Mouse (Mus musculus): ENCODE measurements around the gene Podxl.
"Not testable (repeated sequence)": the region's sequence is repeated elsewhere in the genome, so short reads cannot be mapped to it uniquely, and the experiment has no call there.

Gene Podxl

GRCm38 (mm10) chr6:31564901-31565391 lies 1.2 kb upstream of the Podxl start:
- DNase-seq, result no peak

DNA sequence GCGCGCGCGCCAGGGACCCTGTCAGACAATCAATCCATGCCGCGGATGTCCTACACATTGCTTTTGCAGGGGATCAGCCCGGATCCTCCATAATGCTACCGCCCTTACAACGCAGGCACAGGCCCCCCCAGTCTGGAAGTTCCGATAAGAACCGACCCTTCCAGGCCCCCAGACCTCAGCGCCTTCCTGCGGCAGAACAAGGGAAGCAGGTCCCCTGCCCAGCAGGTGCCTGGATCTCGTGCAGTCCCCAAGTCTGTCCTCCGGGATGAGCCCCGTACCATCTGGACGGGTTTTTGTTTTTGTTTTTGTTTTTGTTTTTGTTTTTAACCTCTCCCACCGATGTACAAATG lies 376 bp upstream of the Podxl start:
- no peak for DNase-seq

GRCm38 (mm10) chr6:31562371-31563080 lies 1.3 kb downstream of the Podxl start:
- DNase-seq, result no peak

DNA sequence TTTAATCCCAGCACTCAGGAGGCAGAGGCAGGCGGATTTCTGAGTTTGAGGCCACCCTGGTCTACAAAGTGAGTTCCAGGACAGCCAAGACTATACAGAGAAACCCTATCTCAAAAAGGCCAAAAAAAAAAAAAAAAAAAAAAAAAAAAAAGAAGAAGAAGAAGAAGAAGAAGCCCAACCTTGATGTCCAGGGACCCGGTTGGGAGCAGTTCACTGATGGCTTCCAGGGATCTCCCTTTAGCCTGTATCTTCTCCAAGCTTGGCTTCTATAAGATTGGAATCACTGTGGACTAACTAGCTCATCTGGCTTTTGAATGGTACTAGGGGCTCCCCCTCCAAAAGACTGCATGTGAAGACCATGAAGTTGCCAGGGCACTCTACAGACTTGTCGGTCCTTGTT lies 1.8 kb downstream of the Podxl start:
- not testable (repeated sequence) for DNase-seq

DNA sequence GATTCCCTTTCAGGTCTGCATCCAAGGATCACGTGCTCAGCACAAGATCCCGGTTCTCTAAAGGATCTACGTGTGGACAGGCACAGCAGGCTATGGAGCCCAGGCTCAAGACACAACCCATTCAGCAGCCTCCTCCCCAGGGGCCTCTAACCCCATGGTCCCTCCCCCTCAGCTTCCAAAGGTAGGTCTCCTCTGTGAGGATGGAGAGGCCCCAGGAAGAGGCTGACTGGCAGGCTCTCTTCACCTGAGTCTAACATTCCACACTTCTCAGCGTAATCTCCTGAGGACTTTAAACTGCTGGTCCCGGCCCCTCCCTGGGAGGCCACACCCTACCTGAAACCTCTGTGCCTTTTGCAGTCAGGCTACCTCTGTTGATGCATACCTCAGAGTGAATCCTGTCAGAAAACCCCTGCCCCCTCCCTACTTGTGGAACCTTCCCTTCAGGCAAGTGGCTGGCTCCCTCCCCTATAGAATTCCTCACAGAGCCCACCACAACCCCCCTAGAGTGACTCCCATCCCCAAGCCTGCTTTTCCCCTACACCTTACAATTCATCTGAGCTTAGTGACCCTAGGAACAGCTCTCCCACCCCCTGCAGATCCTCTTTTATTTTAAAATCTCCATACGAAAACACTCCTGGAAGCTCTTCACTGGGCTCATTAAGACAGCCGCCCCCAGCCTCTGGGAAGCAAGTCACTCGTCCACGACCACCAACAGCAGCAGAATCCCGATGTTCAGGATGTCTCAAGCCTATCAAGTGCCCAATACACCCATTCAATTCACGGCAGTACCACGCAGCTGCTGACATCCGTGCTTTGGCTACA lies 3.4 kb downstream of the Podxl start:
- no peak for DNase-seq

- DNase-seq, result no peak
Observed at GRCm38 (mm10) chr6:31556460-31557100, 7.2 kb downstream of the Podxl start.

- DNase-seq, result no peak
Observed at GRCm38 (mm10) chr6:31550876-31551532, 12.8 kb downstream of the Podxl start.

DNA sequence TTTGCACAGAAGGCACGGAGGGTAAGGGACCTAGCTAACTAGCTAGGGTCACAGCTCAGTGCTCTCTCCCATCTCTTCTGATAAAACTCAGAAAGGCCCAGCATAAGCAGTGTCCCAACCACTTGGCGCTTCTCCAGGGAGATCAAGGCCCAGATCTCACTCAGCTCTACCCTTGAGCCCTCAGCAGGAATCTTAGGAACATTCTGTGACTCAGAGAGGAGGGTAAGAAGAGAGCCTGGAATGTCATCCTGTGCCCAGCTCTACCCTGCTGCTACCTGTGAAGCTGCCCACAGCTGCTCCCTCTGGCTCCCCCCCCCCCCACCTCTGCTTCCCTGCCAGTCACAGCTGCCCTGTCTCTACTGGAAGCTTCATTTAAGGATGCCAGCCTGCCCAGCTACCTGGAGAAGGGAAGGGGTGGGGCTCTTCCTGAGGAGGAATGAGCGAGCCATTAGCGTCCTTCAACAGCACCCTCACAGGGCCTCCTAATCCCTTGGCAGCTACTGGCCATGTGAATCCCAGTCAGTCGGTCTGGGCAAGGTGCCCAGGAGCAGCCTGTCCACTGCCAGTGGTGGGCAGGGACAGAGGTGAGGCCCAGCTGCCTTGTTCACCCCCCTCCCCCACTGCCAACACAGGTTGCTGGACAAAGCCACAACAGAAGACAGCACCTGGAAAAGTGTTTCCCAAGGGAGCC lies 14.3 kb downstream of the Podxl start:
- DNase-seq, result no peak

GRCm38 (mm10) chr6:31544318-31544717 lies 19.5 kb downstream of the Podxl start:
- DNase-seq, result no peak

- no peak for DNase-seq
Observed at GRCm38 (mm10) chr6:31540018-31540417, 23.8 kb downstream of the Podxl start.

- no peak for DNase-seq
Observed at GRCm38 (mm10) chr6:31538112-31538511, 25.7 kb downstream of the Podxl start.

DNA sequence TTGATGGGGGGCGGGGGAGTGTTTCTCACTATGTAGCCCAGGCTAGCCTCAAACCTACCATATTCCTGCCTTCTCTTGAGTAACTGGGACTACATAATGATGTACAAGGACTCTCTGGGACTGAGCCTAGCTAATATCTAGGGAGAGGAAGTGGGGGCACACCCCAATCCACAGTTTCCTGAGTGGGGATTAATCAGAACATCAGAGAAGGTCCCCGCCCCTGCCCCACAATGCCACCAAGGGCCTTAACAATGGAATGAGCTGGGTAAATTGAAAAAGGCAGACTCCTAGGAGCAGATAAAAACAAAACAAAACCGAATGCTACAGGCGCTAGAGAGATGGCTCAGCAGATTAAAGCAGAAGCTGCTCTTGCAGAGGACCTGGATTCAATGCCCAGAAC lies 26.6 kb downstream of the Podxl start:
- DNase-seq, result no peak

DNA sequence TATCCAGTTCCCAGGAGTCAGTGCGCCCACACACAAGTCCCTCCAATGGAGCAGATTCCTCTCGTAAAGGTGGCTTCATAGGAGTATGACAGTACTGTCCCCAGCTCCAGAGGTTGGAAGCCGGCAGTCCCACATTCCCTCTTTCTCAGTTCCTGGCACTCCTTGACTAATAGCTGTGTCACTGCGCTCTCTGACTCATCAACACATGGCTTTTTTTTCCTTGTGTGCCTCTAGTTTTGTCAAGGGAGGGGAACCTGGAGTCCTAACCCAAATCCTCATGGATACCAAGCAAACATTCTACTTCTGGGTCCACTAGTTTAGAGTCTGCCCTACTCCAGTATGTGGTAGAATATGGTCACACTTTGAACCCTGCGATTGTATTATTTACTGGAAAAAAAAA lies 29.1 kb downstream of the Podxl start:
- DNase-seq, result no peak

GRCm38 (mm10) chr6:31531880-31532279 lies 31.9 kb downstream of the Podxl start:
- DNase-seq, result no peak

DNA sequence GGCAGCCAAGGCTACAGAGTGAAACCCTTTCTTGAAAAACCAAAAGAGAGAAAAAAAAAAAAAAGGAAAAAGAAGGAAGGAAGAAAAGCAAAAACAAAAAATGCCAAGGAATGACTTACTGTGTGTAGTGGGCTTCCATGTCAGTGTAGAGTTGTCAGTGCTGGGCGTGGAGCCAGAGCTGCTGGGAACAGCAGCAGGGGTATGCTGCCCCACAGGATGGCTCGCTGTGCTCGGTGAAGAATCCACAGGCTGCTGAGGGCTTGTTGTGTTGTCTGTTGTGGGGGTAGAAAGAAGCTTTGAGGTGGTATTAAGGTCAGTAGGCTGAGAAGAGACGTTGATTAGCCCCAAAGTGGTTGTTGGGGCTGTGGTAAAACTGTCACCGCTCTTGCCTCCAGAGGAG lies 35.4 kb downstream of the Podxl start:
- no peak for DNase-seq

- DNase-seq, result peak in 1 of 2 experiments; percentile 19
Observed at GRCm38 (mm10) chr6:31527897-31528296, 35.9 kb downstream of the Podxl start.

DNA sequence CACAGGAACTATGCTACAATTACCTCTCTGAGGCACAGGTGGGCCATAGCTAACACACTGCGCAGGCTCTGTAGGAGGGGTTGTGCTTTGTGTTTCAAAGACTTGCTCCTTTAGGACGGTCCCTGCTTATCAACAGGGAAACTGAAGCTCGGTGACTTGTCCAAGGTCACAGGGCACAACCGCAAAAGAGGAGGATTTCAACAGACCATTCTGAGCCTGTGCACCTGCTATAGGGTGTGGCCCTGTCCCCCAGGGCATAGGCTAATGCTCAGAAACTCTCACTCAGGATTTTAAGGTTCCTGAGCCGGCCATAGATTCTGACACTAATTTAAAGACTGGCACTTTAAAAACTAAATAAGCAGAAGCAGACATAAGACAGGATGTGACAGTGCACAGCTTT lies 36.9 kb downstream of the Podxl start:
- no peak for DNase-seq

DNA sequence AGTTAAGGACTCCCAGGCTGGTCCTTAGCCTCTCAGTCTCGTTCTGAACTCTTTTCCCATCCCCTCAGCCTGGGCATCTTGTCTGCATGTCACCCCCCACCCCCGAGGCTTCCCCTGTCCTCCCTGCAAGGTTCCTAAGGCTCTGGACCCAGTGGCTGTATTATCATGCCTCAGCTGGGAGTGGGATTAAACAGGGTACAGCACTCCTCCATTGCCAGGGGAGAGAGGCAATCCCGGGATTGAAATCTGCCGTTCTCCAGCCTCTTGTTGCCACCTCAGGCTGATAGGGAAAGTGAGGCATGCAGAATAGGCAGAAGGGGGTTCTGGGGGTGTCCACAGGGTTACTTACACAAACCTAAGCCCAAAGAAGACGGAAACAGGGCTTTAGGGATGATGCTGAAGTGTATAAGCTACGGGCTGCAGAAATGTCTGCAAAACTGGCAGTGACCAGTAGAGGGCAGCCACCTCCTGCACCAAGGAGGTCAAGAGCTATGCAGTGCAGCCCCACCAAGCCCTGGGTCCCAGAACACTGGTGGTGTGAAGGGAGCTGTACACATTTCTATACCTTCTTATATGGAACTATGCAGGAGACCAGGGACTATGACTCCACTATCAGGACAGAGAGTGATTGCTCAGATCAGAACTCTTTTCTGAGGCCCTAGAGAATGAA lies 38.4 kb downstream of the Podxl start:
- peak; percentile 46 to 47 for DNase-seq

GRCm38 (mm10) chr6:31524647-31525046 lies 39.1 kb downstream of the Podxl start:
- no peak for DNase-seq

DNA sequence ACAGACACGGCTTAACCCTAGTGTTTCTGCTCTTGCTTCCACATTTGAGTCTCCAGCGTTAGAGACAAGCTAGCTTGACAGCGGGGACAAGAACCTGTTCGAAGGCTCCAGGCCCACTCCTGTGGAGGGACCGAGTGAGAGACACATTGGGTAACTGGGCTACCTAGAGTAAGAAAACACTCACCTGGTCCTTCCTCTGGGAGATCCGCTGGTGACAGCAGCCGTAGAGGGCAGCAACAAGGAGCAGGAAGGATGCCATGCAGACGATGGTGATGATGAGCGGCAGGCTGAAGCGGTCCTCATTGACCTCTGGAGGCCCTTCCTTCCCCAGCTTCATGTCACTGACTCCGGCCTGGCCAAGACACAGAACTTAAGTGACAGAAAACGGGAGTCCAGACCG lies 39.7 kb downstream of the Podxl start:
- DNase-seq, result no peak

- DNase-seq, result no peak
Observed at GRCm38 (mm10) chr6:31523657-31524056, 40.1 kb downstream of the Podxl start.

GRCm38 (mm10) chr6:31523039-31523438 lies 40.7 kb downstream of the Podxl start:
- no peak for DNase-seq
